ENCODE assay signal across 10 mouse cellular contexts in the genomic region with DNA sequence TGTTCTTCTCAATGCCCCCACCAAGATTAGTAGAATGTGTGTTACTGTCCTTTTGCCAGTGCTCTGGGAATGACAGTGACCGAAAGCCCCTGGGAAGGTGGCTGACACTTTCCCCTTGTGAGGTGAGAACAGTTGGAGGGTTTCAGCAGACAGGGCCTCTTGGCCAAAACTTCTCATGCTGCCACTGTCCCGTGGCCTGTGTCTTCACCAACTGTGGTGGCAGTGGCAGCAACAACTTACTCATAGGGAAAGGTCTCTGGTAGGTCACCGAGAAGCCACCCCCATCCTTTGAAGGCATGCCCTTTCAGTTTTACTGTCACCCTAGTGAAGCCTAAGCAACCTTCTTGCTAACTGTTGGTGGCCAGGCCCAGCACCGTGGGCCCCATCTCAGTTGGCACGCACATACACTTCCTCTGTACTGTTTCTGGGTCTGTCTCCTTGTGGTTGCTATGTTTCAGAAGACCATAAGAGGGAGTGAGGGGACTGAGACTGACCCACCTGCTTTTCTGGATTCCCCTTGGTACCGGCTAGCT. TPM values are rescaled to one million over a fixed set of nuclear protein-coding genes. Genes with fewer than 3 reads are reported as not detected.
DNase-seq lines count a peak whose midpoint lies in the region; ATAC-seq and TF ChIP-seq lines count a peak whose summit lies in the region.
"Had no signal": no experiment of that assay in that cellular context is flagged by ENCODE, and none has a peak within 500 bp of the region (broad histone marks: within the 10 kb centered on the region; RNA-seq: fewer than 3 reads in every experiment).

No protein-coding gene starts in this region.

- H3K27ac ChIP-seq in kidney, embryonic 15.5 days = peak overlapping the region; percentile 85
- H3K27ac ChIP-seq in stomach, postnatal 0 days (replicated peaks) = 0 out of 2 replicates have a peak overlapping the region, but pooled peaks have one; percentile 14

- H3K4me2 ChIP-seq in kidney, embryonic 15.5 days = no peak overlapping the region
- no peak overlapping the region for H3K4me2 ChIP-seq in stomach, postnatal 0 days (replicated peaks; ENCODE audit: low read depth)
- H3K4me2 ChIP-seq: liver, embryonic 15.5 days had no signal

- WGBS in kidney, embryonic 15.5 days = 69% methylated on average over 6 of the region's 6 CpGs
- WGBS in stomach, postnatal 0 days = 65% methylated on average over 6 of the region's 6 CpGs

- peaks cover 51% of the 10 kb centered on the region for H3K4me1 ChIP-seq in kidney, embryonic 15.5 days
- H3K4me1 ChIP-seq in stomach, postnatal 0 days (replicated peaks; ENCODE audit: control insufficient read depth, insufficient read depth) = peaks cover 3% of the 10 kb centered on the region; the same call in 1 of the 2 replicates

- no peaks in the 10 kb centered on the region for H3K27me3 ChIP-seq in kidney, embryonic 15.5 days
- no peaks in the 10 kb centered on the region for H3K27me3 ChIP-seq in stomach, postnatal 0 days (ENCODE audit: control insufficient read depth, insufficient read depth, low read length)
- H3K27me3 ChIP-seq: liver, embryonic 15.5 days had no signal

- H3K9me3 ChIP-seq in kidney, embryonic 15.5 days (replicated peaks) = no peaks in the 10 kb centered on the region
- no peaks in the 10 kb centered on the region for H3K9me3 ChIP-seq in stomach, postnatal 0 days (ENCODE audit: control insufficient read depth, low read length)
- H3K9me3 ChIP-seq: liver, embryonic 15.5 days had no signal

- TF ChIP-seq EP300 in stomach, postnatal 0 days (optimal IDR thresholded peaks at IDR 0.05) = no peak

- H3K9ac ChIP-seq in kidney, embryonic 15.5 days = no peak overlapping the region
- no peak overlapping the region for H3K9ac ChIP-seq in stomach, postnatal 0 days (ENCODE audit: low read length)
- H3K9ac ChIP-seq: liver, embryonic 15.5 days had no signal

- no peak for ATAC-seq in kidney, embryonic 15.5 days (replicated peaks; ENCODE audit: low FRiP score)
- no peak for ATAC-seq in stomach, postnatal 0 days (ENCODE audit: low FRiP score, low TSS enrichment)

- H3K36me3 ChIP-seq in kidney, embryonic 15.5 days = peaks cover 28% of the 10 kb centered on the region
- no peaks in the 10 kb centered on the region for H3K36me3 ChIP-seq in stomach, postnatal 0 days (ENCODE audit: control insufficient read depth, insufficient read depth, low read length)
- H3K36me3 ChIP-seq: liver, embryonic 15.5 days had no signal

- TF ChIP-seq CTCF in stomach, postnatal 0 days (IDR thresholded peaks at IDR 0.05; ENCODE audit: low read depth) = peak; percentile 45

- no peak for DNase-seq in kidney, adult 11 months
- DNase-seq in testis, postnatal 10 days (ENCODE audit: low spot score) = peak; percentile 32
- no peak for DNase-seq in testis, postnatal 14 days (ENCODE audit: low spot score)
- peak; percentile 80 for DNase-seq in induced T-regulatory cell, adult 2 months (ENCODE audit: low read depth)
- peak; percentile 12 for DNase-seq in stomach, postnatal 0 days (ENCODE audit: low spot score)
- DNase-seq in thymus, postnatal 4 days = no peak
- DNase-seq in cerebellum, adult 11 months = no peak
- DNase-seq: right cerebral cortex, postnatal 4 days had no signal

- no peak overlapping the region for H3K4me3 ChIP-seq in kidney, embryonic 15.5 days (replicated peaks)
- no peak overlapping the region for H3K4me3 ChIP-seq in stomach, postnatal 0 days (ENCODE audit: low read depth, low read length)
- H3K4me3 ChIP-seq: liver, embryonic 15.5 days had no signal

RNA-seq across cellular contexts. Expression of a gene that starts 15.2 kb away (rescaled TPM):
- polyA plus RNA-seq in kidney, embryonic 15.5 days (2015; fragmentation: Nextera tagmentation; extraction: Ambion mirVana) = 24.3 and 25.9 TPM in 2 replicates
- 6.6 and 8.2 TPM in 2 replicates for polyA plus RNA-seq in stomach, postnatal 0 days (2015; fragmentation: Nextera tagmentation; extraction: Ambion mirVana)

RNA-seq across cellular contexts. Expression of a gene that starts 24.5 kb away (rescaled TPM):
- polyA plus RNA-seq in kidney, embryonic 15.5 days (2015; fragmentation: Nextera tagmentation; extraction: Ambion mirVana) = 25.3 and 27.0 TPM in 2 replicates
- 19.3 and 20.2 TPM in 2 replicates for polyA plus RNA-seq in stomach, postnatal 0 days (2015; fragmentation: Nextera tagmentation; extraction: Ambion mirVana)

RNA-seq across cellular contexts. Expression of a gene that starts 36.9 kb away (rescaled TPM):
- 24.6 and 26.3 TPM in 2 replicates for polyA plus RNA-seq in kidney, embryonic 15.5 days (2015; fragmentation: Nextera tagmentation; extraction: Ambion mirVana)
- 15.2 and 15.8 TPM in 2 replicates for polyA plus RNA-seq in stomach, postnatal 0 days (2015; fragmentation: Nextera tagmentation; extraction: Ambion mirVana)

RNA-seq across cellular contexts. Expression of a gene that starts 39.5 kb away (rescaled TPM):
- 3.4 and 3.6 TPM in 2 replicates for polyA plus RNA-seq in kidney, embryonic 15.5 days (2015; fragmentation: Nextera tagmentation; extraction: Ambion mirVana)
- 2.1 and 2.9 TPM in 2 replicates for polyA plus RNA-seq in stomach, postnatal 0 days (2015; fragmentation: Nextera tagmentation; extraction: Ambion mirVana)

Comparison
In these comparisons a context has a peak if more than half of its experiments do, and no peak if none do; other contexts are left out.
1. DNase-seq: peak in testis, postnatal 10 days (single experiment), induced T-regulatory cell, adult 2 months (single experiment) and stomach, postnatal 0 days (single experiment); none in kidney, adult 11 months (single experiment), testis, postnatal 14 days (single experiment), thymus, postnatal 4 days (single experiment) and cerebellum, adult 11 months (single experiment).